In the genomic region with DNA sequence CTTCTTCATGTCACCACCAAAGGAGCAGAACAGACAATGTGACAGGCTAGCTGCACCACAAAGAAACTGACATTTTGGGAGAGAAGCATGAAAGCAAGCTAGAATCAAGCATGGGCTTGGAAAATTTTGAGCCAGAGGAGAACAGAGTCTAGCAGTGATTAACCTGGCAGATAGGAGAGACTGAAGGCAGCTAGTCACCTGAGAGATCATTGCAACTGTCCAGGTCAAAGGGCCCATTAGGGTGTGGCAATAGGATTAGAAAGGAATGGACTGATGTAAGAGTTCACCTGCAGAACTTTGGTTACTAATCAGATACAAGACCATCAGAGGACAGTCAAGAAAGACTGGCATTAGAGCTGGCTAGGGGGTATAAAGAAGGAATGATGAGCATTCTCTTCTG, we compare ENCODE assay signal across 20 mouse cellular contexts.
"Had no signal": no experiment of that assay in that cellular context is flagged by ENCODE, and none has a peak within 500 bp of the region (broad histone marks: within the 10 kb centered on the region; RNA-seq: fewer than 3 reads in every experiment).

No protein-coding gene starts in this region.

- DNase-seq: kidney, adult 8-10 months; layer of hippocampus, adult 9-11 months; liver; lung, adult 2 months; lung, postnatal 14 days; lung, postnatal 4 days; midbrain, embryonic 14.5 days; right cerebral cortex, adult 18-20 months; right cerebral cortex, postnatal 14 days; right cerebral cortex, postnatal 4 days; spleen, adult 18-20 months; thymus, adult 2 months; thymus, postnatal 14 days; thymus, postnatal 4 days had no signal

- H3K36me3 ChIP-seq: limb, embryonic 10.5 days; liver, embryonic 15.5 days; stomach, embryonic 15.5 days had no signal

- H3K27me3 ChIP-seq: limb, embryonic 13.5 days; stomach, embryonic 15.5 days had no signal

- H3K9me3 ChIP-seq: limb, embryonic 10.5 days; limb, embryonic 13.5 days; liver, embryonic 15.5 days; stomach, embryonic 15.5 days had no signal

- H3K27ac ChIP-seq: layer of hippocampus, adult 2 months; limb, embryonic 10.5 days; limb, embryonic 13.5 days; liver, embryonic 15.5 days; stomach, embryonic 15.5 days had no signal

- H3K9ac ChIP-seq: limb, embryonic 13.5 days; liver, embryonic 15.5 days; stomach, embryonic 15.5 days had no signal

- H3K4me3 ChIP-seq: layer of hippocampus, adult 2 months; limb, embryonic 10.5 days; limb, embryonic 13.5 days; liver, embryonic 15.5 days; stomach, embryonic 15.5 days had no signal

- H3K4me2 ChIP-seq: limb, embryonic 13.5 days; liver, embryonic 15.5 days; midbrain, embryonic 11.5 days; stomach, embryonic 15.5 days had no signal
